Mouse (Mus musculus): ENCODE data around the gene Neurl2.
A peak's percentile ranks its signal among the peaks of the same experiment; 100 is the strongest.
"Not testable (repeated sequence)": the region's sequence is repeated elsewhere in the genome, so short reads cannot be mapped to it uniquely, and the experiment has no call there.

The Neurl2 gene

GRCm38 (mm10) chr2:164859155-164859554, 25.9 kb upstream of the Neurl2 start:
- no peak for DNase-seq (ENCODE audit: low spot score in 2 of 2)

GRCm38 (mm10) chr2:164857842-164858553, 24.7 kb upstream of the Neurl2 start:
- DNase-seq (ENCODE audit: low spot score in 2 of 2): no peak

GRCm38 (mm10) chr2:164857101-164857821, 24.0 kb upstream of the Neurl2 start, which contains the start of gene Pltp:
TSS of gene Pltp (minus strand) at chr2:164857711.
- DNase-seq (ENCODE audit: low spot score in 2 of 2): peak; percentile 55 to 58

GRCm38 (mm10) chr2:164856309-164857100, 23.2 kb upstream of the Neurl2 start:
- no peak for DNase-seq (ENCODE audit: low spot score in 2 of 2)

- DNase-seq (ENCODE audit: low spot score in 2 of 2): not testable (repeated sequence)
These were observed 22.3 kb upstream of the Neurl2 start for GRCm38 (mm10) chr2:164855572-164855971.

GRCm38 (mm10) chr2:164850061-164850460, 16.8 kb upstream of the Neurl2 start:
- DNase-seq (ENCODE audit: low spot score in 2 of 2): no peak

- DNase-seq (ENCODE audit: low spot score in 2 of 2): no peak
These were observed 12.5 kb upstream of the Neurl2 start for GRCm38 (mm10) chr2:164845782-164846181.

- DNase-seq (ENCODE audit: low spot score in 2 of 2): no peak
These were observed 1.9 kb upstream of the Neurl2 start for GRCm38 (mm10) chr2:164835164-164835563.

GRCm38 (mm10) chr2:164834531-164834930, 1.3 kb upstream of the Neurl2 start:
- DNase-seq (ENCODE audit: low spot score in 2 of 2): no peak

GRCm38 (mm10) chr2:164832748-164833301, 431 bp downstream of the Neurl2 start, which contains the start of gene Ctsa:
TSS of gene Ctsa (plus strand) at chr2:164832873.
- peak; percentile 56 to 68 for DNase-seq (ENCODE audit: low spot score in 2 of 2)

- no peak for DNase-seq (ENCODE audit: low spot score in 2 of 2)
These were observed 1.1 kb downstream of the Neurl2 start for GRCm38 (mm10) chr2:164832032-164832747.

- DNase-seq (ENCODE audit: low spot score in 2 of 2): no peak
These were observed 2.2 kb downstream of the Neurl2 start for GRCm38 (mm10) chr2:164831029-164831428.

GRCm38 (mm10) chr2:164829090-164829489, 4.2 kb downstream of the Neurl2 start:
- DNase-seq (ENCODE audit: low spot score in 2 of 2): no peak

- DNase-seq (ENCODE audit: low spot score in 2 of 2): no peak
These were observed 4.8 kb downstream of the Neurl2 start, which contains the start of gene Spata25 for GRCm38 (mm10) chr2:164828437-164828836. TSS of gene Spata25 (minus strand) at chr2:164828537.

- DNase-seq (ENCODE audit: low spot score in 2 of 2): no peak
These were observed 6.0 kb downstream of the Neurl2 start for GRCm38 (mm10) chr2:164827146-164827850.

- DNase-seq (ENCODE audit: low spot score in 2 of 2): no peak
These were observed 7.7 kb downstream of the Neurl2 start for GRCm38 (mm10) chr2:164825521-164825920.

- DNase-seq (ENCODE audit: low spot score in 2 of 2): no peak
These were observed 9.3 kb downstream of the Neurl2 start for GRCm38 (mm10) chr2:164823969-164824368.

- DNase-seq (ENCODE audit: low spot score in 2 of 2): no peak
These were observed 10.1 kb downstream of the Neurl2 start for GRCm38 (mm10) chr2:164823181-164823585.

GRCm38 (mm10) chr2:164822636-164823165, 10.6 kb downstream of the Neurl2 start, which contains the start of gene Zswim1:
TSS of gene Zswim1 (plus strand) at chr2:164822686.
- peak; percentile 99 to 100 for DNase-seq (ENCODE audit: low spot score in 2 of 2)

GRCm38 (mm10) chr2:164821060-164821459, 12.2 kb downstream of the Neurl2 start:
- DNase-seq (ENCODE audit: low spot score in 2 of 2): no peak

Measured in urinary bladder, adult 18-20 months (tissue).